Mouse (Mus musculus): ENCODE measurements around the gene Ugt1a7c.

DNA sequence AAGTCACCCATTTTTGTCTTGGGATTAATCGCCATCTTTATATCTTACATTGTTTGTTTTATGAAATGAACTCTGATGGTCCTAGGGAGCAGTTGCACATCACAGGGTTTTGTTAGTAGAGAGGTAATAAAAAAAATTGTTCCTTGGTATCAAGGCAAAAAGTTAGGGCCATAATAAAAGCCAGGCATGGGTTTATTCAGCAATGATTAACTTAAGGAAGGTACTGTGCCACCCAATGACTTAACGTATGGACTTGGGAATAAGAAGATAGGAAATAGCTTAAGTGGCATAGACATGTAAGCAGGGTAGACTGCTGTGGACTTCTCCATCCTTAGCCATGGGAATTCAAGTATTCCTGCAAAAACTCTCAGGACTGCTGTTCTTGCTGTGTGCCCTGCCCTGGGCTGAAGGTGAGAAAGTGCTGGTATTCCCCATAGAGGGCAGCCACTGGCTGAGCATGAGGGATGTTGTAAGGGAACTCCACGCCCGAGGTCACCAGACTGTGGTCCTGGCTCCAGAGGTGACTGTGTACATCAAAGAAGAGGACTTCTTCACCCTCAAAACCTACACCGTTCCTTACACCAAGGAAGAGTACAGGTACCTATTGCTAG lies 91.6 kb downstream of the Ugt1a7c start:
- TF ChIP-seq POLR2A (IDR thresholded peaks at IDR 0.05; ENCODE audit: control insufficient read depth, extremely low read depth, insufficient read depth, low read length, poor library complexity) (no peak), CTCF (IDR thresholded peaks at IDR 0.05; ENCODE audit: borderline replicate concordance, control insufficient read depth, extremely low read depth, insufficient read depth, low read length, poor library complexity) (no peak)

All from thymus, adult 2 months (tissue).